Mouse (Mus musculus) lung, embryonic 16.5 days (tissue): ENCODE results near the gene Myo1g. TPM values are rescaled to one million over a fixed set of nuclear protein-coding genes. Genes with fewer than 3 reads are reported as not detected.

ENCODE experiments used
- ATAC-seq: fragments of 200-750 bp; cut with Nextera tagmentation; 2 replicates; pipeline ENCODE4 v1.8.0; 2017; ENCODE audit warnings: low read depth, mild to moderate bottlenecking, moderate library complexity
- H3K27ac ChIP-seq: fragments of 300-500 bp; sonication (generic); 2 replicates; pipeline ENCODE4 v1.5.1; 2014; ENCODE audit warnings: mild to moderate bottlenecking, control low read depth, low read length
- H3K27me3 ChIP-seq: fragments of 300-500 bp; sonication (generic); 2 replicates; pipeline ENCODE4 v1.6.1; 2014; ENCODE audit warnings: low read depth, low read length, mixed read lengths; ENCODE audit not compliant: control insufficient read depth, insufficient read depth
- H3K36me3 ChIP-seq: fragments of 300-500 bp; sonication (generic); 2 replicates; pipeline ENCODE4 v1.6.1; 2014; ENCODE audit warnings: low read length; ENCODE audit not compliant: control insufficient read depth, insufficient read depth
- H3K4me1 ChIP-seq: fragments of 300-500 bp; sonication (generic); replicated peaks from 2 replicates; pipeline ENCODE4 v1.6.1; 2014; ENCODE audit warnings: low read length, mixed read lengths; ENCODE audit not compliant: control insufficient read depth, insufficient read depth
- H3K4me2 ChIP-seq: fragments of 300-500 bp; sonication (generic); 2 replicates; pipeline ENCODE4 v1.6.1; 2014; ENCODE audit warnings: low read depth, low read length, control low read depth
- H3K4me3 ChIP-seq: fragments of 300-500 bp; sonication (generic); 2 replicates; pipeline ENCODE4 v1.5.1; 2014; ENCODE audit warnings: mild to moderate bottlenecking, low read length, control low read depth
- H3K9ac ChIP-seq: fragments of 300-500 bp; sonication (generic); 2 replicates; pipeline ENCODE4 v1.6.1; 2014; ENCODE audit warnings: low read length, control low read depth
- H3K9me3 ChIP-seq: fragments of 300-500 bp; sonication (generic); 2 replicates; pipeline ENCODE4 v1.6.1; 2016; ENCODE audit warnings: low read length; ENCODE audit not compliant: control insufficient read depth
- WGBS: fragments of 180-500 bp; shearing (Covaris S2); extraction: QIAGEN DNeasy Blood & Tissue Kit; methylation state at CpG from one replicate; pipeline ENCODE4 v1.1.7; 2014; 5-methylcytosine and 5-hydroxymethylcytosine counted together
- polyA plus RNA-seq: library from polyadenylated mRNA; unstranded; fragments of >200 nt; fragmentation: Nextera tagmentation; extraction: Ambion mirVana; gene quantifications from 2 replicates; pipeline ENCODE4 v1.2.1, GENCODE M21; 2015

Myo1g gene
- polyA plus RNA-seq, 1 experiment from 2014 or later = 3.8 TPM

GRCm38 (mm10) chr11:6474874-6475731 lies 45.7 kb downstream of the Myo1g start:
- Histone ChIP-seq H3K9me3 (no peaks in the 10 kb centered on the region), H3K4me1 (peaks cover 28% of the 10 kb centered on the region), H3K36me3 (no peaks in the 10 kb centered on the region; the same call in 1 of the 2 replicates), H3K27me3 (no peaks in the 10 kb centered on the region), H3K4me2 (peak overlapping the region; percentile 76), H3K4me3 (peak overlapping the region; percentile 76), H3K9ac (peak overlapping the region; percentile 93), H3K27ac (peak overlapping the region; percentile 95)
- peak; percentile 58 for ATAC-seq
- WGBS = under 1% methylated on average over 90 of the region's 109 CpGs

- Histone ChIP-seq H3K4me2 (peak overlapping the region; percentile 76), H3K36me3 (no peaks in the 10 kb centered on the region; the same call in 1 of the 2 replicates), H3K9ac (peak overlapping the region; percentile 93), H3K9me3 (no peaks in the 10 kb centered on the region), H3K4me3 (peak overlapping the region; percentile 76), H3K27ac (no peak overlapping the region; the same call in 1 of the 2 replicates), H3K4me1 (peaks cover 30% of the 10 kb centered on the region), H3K27me3 (no peaks in the 10 kb centered on the region)
- 17% methylated on average over 6 of the region's 6 CpGs for WGBS
- ATAC-seq = no peak
These were observed 46.4 kb downstream of the Myo1g start for GRCm38 (mm10) chr11:6474381-6474780.

- Histone ChIP-seq H3K4me3 (peak overlapping the region; percentile 53), H3K9ac (peak overlapping the region; percentile 57), H3K27ac (peak overlapping the region; percentile 92), H3K36me3 (no peaks in the 10 kb centered on the region; the same call in 1 of the 2 replicates), H3K27me3 (no peaks in the 10 kb centered on the region), H3K4me1 (peaks cover 37% of the 10 kb centered on the region), H3K9me3 (no peaks in the 10 kb centered on the region), H3K4me2 (peak overlapping the region; percentile 78)
- ATAC-seq = peak; percentile 39; the same call in 1 of the 2 replicates
These were observed 48.7 kb downstream of the Myo1g start for GRCm38 (mm10) chr11:6472076-6472475.

- Histone ChIP-seq H3K9ac (peak overlapping the region; percentile 57), H3K36me3 (peaks cover under 1% of the 10 kb centered on the region), H3K4me1 (peaks cover 37% of the 10 kb centered on the region), H3K9me3 (no peaks in the 10 kb centered on the region), H3K27me3 (no peaks in the 10 kb centered on the region), H3K4me3 (peak overlapping the region; percentile 48), H3K27ac (peak overlapping the region; percentile 92), H3K4me2 (peak overlapping the region; percentile 78)
- WGBS = 2% methylated on average over 1 of the region's 1 CpGs
- no peak for ATAC-seq
These were observed 49.3 kb downstream of the Myo1g start for GRCm38 (mm10) chr11:6471493-6471892.

- Histone ChIP-seq H3K4me1 (peaks cover 37% of the 10 kb centered on the region), H3K9me3 (no peaks in the 10 kb centered on the region), H3K4me2 (peak overlapping the region; percentile 78), H3K9ac (peak overlapping the region; percentile 55), H3K4me3 (peak overlapping the region; percentile 39), H3K27me3 (no peaks in the 10 kb centered on the region), H3K27ac (peak overlapping the region; percentile 49; the same call in 1 of the 2 replicates), H3K36me3 (peaks cover 5% of the 10 kb centered on the region)
- ATAC-seq = no peak
- 43% methylated on average over 2 of the region's 2 CpGs for WGBS
These were observed 49.7 kb downstream of the Myo1g start for GRCm38 (mm10) chr11:6471054-6471453.

GRCm38 (mm10) chr11:6468541-6468940 lies 52.2 kb downstream of the Myo1g start:
- WGBS = 47% methylated on average over 2 of the region's 2 CpGs
- Histone ChIP-seq H3K9ac (no peak overlapping the region), H3K27me3 (no peaks in the 10 kb centered on the region), H3K4me1 (peaks cover 29% of the 10 kb centered on the region), H3K27ac (no peak overlapping the region), H3K4me3 (no peak overlapping the region), H3K9me3 (no peaks in the 10 kb centered on the region), H3K4me2 (no peak overlapping the region), H3K36me3 (peaks cover 9% of the 10 kb centered on the region)
- no peak for ATAC-seq

- peaks cover 9% of the 10 kb centered on the region for H3K36me3 ChIP-seq
- no peak overlapping the region for H3K27ac ChIP-seq
- 20% methylated on average over 4 of the region's 4 CpGs for WGBS
- H3K4me2 ChIP-seq = no peak overlapping the region
- no peak overlapping the region for H3K4me3 ChIP-seq
- ATAC-seq = peak; percentile 43
- no peak overlapping the region for H3K9ac ChIP-seq
- no peaks in the 10 kb centered on the region for H3K9me3 ChIP-seq
- peaks cover 9% of the 10 kb centered on the region for H3K4me1 ChIP-seq
- no peaks in the 10 kb centered on the region for H3K27me3 ChIP-seq
These were observed 55.6 kb downstream of the Myo1g start for GRCm38 (mm10) chr11:6465122-6465521.

GRCm38 (mm10) chr11:6463159-6463837 lies 57.5 kb downstream of the Myo1g start:
- H3K27me3 ChIP-seq = no peaks in the 10 kb centered on the region
- H3K9ac ChIP-seq = no peak overlapping the region
- peaks cover 9% of the 10 kb centered on the region for H3K36me3 ChIP-seq
- WGBS = 84% methylated on average over 6 of the region's 6 CpGs
- ATAC-seq = no peak
- no peak overlapping the region for H3K4me3 ChIP-seq
- H3K9me3 ChIP-seq = no peaks in the 10 kb centered on the region
- H3K27ac ChIP-seq = no peak overlapping the region
- peaks cover 3% of the 10 kb centered on the region for H3K4me1 ChIP-seq
- H3K4me2 ChIP-seq = no peak overlapping the region
